Mouse (Mus musculus): ENCODE measurements around the gene Psrc1.

DNA sequence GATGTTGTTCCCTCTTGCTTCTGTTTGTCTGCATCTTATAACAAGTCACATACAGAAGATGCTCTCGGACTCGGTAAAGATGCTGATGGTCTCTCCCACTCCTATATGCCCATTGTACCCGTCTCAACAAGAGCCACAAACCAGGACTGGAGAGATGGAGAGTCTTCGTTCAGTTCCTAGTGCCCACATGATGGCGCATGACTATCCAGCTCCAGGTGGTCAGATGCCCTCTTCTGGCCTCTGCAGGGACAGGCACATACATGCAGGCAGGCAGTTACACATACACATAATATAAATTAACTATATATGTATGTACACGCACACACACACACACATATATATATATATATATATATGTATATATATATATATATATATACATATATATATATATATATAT, 2.9 kb upstream of the Psrc1 start:
- TF ChIP-seq GATA1 (IDR thresholded peaks at IDR 0.05; ENCODE audit: low read length) (no peak), TAL1 (IDR thresholded peaks at IDR 0.05; ENCODE audit: low read length) (no peak)

Data from erythroblast, embryonic 14.5 days (primary cell).